Mouse (Mus musculus) ES-Bruce4 (cell line): Measurements from ENCODE around the gene Gm21987. TPM values are rescaled to one million over a fixed set of nuclear protein-coding genes. Genes with fewer than 3 reads are reported as not detected.

ENCODE experiments used
- H3K27ac ChIP-seq: 2 replicates; pipeline ENCODE4 v1.5.1; 2012; ENCODE audit warnings: low read length, inconsistent platforms; ENCODE audit not compliant: insufficient read depth
- H3K27me3 ChIP-seq: 2 replicates; pipeline ENCODE4 v1.6.1; 2012; ENCODE audit warnings: mild to moderate bottlenecking, low read length, inconsistent platforms; ENCODE audit not compliant: control insufficient read depth, poor library complexity, insufficient read depth, severe bottlenecking
- H3K36me3 ChIP-seq: 2 replicates; pipeline ENCODE4 v1.6.1; 2012; ENCODE audit warnings: inconsistent platforms, mild to moderate bottlenecking, low read length, moderate library complexity; ENCODE audit not compliant: control insufficient read depth, poor library complexity, insufficient read depth, severe bottlenecking
- H3K4me1 ChIP-seq: one replicate; pipeline ENCODE4 v1.8.1; 2011; ENCODE audit warnings: low read length; ENCODE audit not compliant: control insufficient read depth, insufficient read depth
- H3K4me3 ChIP-seq: 2 replicates; pipeline ENCODE4 v1.5.1; 2011; ENCODE audit warnings: low read depth, mild to moderate bottlenecking, low read length
- H3K9ac ChIP-seq: 2 replicates; pipeline ENCODE4 v1.6.1; 2012; ENCODE audit warnings: low read depth, mild to moderate bottlenecking, inconsistent platforms; ENCODE audit not compliant: poor library complexity, severe bottlenecking
- H3K9me3 ChIP-seq: replicated peaks from 2 replicates; pipeline ENCODE4 v1.6.1; 2012; ENCODE audit warnings: mild to moderate bottlenecking, low read length, inconsistent platforms; ENCODE audit not compliant: control insufficient read depth, poor library complexity, insufficient read depth, severe bottlenecking
- CTCF ChIP-seq: IDR thresholded peaks from one replicate; pipeline ENCODE4 v1.8.1; 2011; ENCODE audit warnings: low read depth, low read length
- EP300 ChIP-seq: IDR thresholded peaks from 2 replicates; pipeline ENCODE4 v1.6.1; 2011; ENCODE audit warnings: low read depth, low read length; ENCODE audit not compliant: insufficient read depth
- POLR2A ChIP-seq: IDR thresholded peaks from one replicate; pipeline ENCODE4 v1.8.1; 2011; ENCODE audit warnings: low read length; ENCODE audit not compliant: insufficient read depth
- polyA plus RNA-seq: library from polyadenylated mRNA; stranded (reverse); fragments of >200 nt; gene quantifications from 2 replicates; pipeline ENCODE4 v1.2.4, GENCODE M21; 2011; ENCODE audit warnings: low read depth; ENCODE audit not compliant: missing spikeins, insufficient read depth, insufficient read length

Gene Gm21987
- polyA plus RNA-seq, 1 experiment, result not detected

GRCm38 (mm10) chr16:38365390-38365789, 18.6 kb downstream of the Gm21987 start:
- H3K9me3 ChIP-seq, result no peaks in the 10 kb centered on the region
- no peaks in the 10 kb centered on the region for H3K4me1 ChIP-seq
- TF ChIP-seq EP300 (no peak), CTCF (no peak), POLR2A (no peak)
- no peaks in the 10 kb centered on the region for H3K27me3 ChIP-seq
- H3K9ac ChIP-seq, result no peak overlapping the region
- no peak overlapping the region for H3K27ac ChIP-seq
- no peak overlapping the region for H3K4me3 ChIP-seq
- no peaks in the 10 kb centered on the region for H3K36me3 ChIP-seq

- H3K27me3 ChIP-seq, result no peaks in the 10 kb centered on the region
- H3K9me3 ChIP-seq, result no peaks in the 10 kb centered on the region
- no peak overlapping the region for H3K4me3 ChIP-seq
- H3K4me1 ChIP-seq, result no peaks in the 10 kb centered on the region
- H3K36me3 ChIP-seq, result no peaks in the 10 kb centered on the region
- H3K27ac ChIP-seq, result no peak overlapping the region
- no peak overlapping the region for H3K9ac ChIP-seq
- no peak for TF ChIP-seq POLR2A
- no peak for TF ChIP-seq CTCF
- TF ChIP-seq EP300, result no peak
Measured at GRCm38 (mm10) chr16:38366231-38366630, 19.4 kb downstream of the Gm21987 start.

GRCm38 (mm10) chr16:38368336-38368735, 21.5 kb downstream of the Gm21987 start:
- no peaks in the 10 kb centered on the region for H3K27me3 ChIP-seq
- no peaks in the 10 kb centered on the region for H3K4me1 ChIP-seq
- no peaks in the 10 kb centered on the region for H3K36me3 ChIP-seq
- no peak for TF ChIP-seq POLR2A
- no peak for TF ChIP-seq CTCF
- no peak for TF ChIP-seq EP300
- H3K9me3 ChIP-seq, result no peaks in the 10 kb centered on the region
- no peak overlapping the region for H3K9ac ChIP-seq
- H3K4me3 ChIP-seq, result no peak overlapping the region
- no peak overlapping the region for H3K27ac ChIP-seq

- Histone ChIP-seq H3K9ac (no peak overlapping the region), H3K36me3 (no peaks in the 10 kb centered on the region), H3K27ac (no peak overlapping the region), H3K4me3 (no peak overlapping the region), H3K4me1 (no peaks in the 10 kb centered on the region), H3K9me3 (no peaks in the 10 kb centered on the region), H3K27me3 (no peaks in the 10 kb centered on the region)
- TF ChIP-seq CTCF (no peak), POLR2A (no peak), EP300 (no peak)
Measured at GRCm38 (mm10) chr16:38369000-38369399, 22.2 kb downstream of the Gm21987 start.

- Histone ChIP-seq H3K36me3 (no peaks in the 10 kb centered on the region), H3K9ac (no peak overlapping the region), H3K9me3 (no peaks in the 10 kb centered on the region), H3K4me1 (no peaks in the 10 kb centered on the region), H3K27ac (no peak overlapping the region), H3K27me3 (no peaks in the 10 kb centered on the region), H3K4me3 (no peak overlapping the region)
- TF ChIP-seq CTCF (no peak), POLR2A (no peak), EP300 (no peak)
Measured at GRCm38 (mm10) chr16:38369431-38369830, 22.6 kb downstream of the Gm21987 start.

- H3K4me1 ChIP-seq, result no peaks in the 10 kb centered on the region
- H3K27ac ChIP-seq, result no peak overlapping the region
- H3K4me3 ChIP-seq, result no peak overlapping the region
- H3K9ac ChIP-seq, result no peak overlapping the region
- H3K27me3 ChIP-seq, result no peaks in the 10 kb centered on the region
- no peaks in the 10 kb centered on the region for H3K36me3 ChIP-seq
- TF ChIP-seq POLR2A (no peak), EP300 (no peak), CTCF (no peak)
- no peaks in the 10 kb centered on the region for H3K9me3 ChIP-seq
Measured at GRCm38 (mm10) chr16:38369992-38370484, 23.2 kb downstream of the Gm21987 start.
